Mouse (Mus musculus) cerebellum, adult 8-10 months (tissue): ENCODE measurements around the gene Slain1.

Source experiments
- DNase-seq: peaks from one replicate; pipeline ENCODE4 v3.0.0; 2022

Gene Slain1

GRCm38 (mm10) chr14:103649896-103650334 is at the start of gene Slain1:
Gene Slain1, plus strand, starts transcription at chr14:103650228.
- DNase-seq = peak; percentile 96

DNA sequence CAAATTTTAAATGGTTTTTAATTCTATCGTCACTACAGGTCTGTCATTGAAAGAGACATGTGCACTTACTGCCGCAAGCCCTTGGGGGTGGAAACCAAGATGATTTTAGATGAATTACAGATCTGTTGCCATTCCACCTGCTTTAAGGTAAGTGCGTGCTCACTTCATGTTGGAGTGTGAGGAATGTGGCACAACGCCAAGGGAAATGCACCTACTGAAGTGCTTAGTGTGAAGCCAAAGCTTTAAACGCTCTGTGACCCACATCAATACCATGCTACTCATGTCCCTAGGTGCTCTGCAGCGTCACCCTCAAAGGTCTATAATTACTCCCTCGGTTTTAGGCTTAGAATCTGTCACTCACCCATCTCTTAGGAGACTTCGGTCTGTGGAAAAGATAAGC is 42.0 kb upstream of the Slain1 start:
- DNase-seq = no peak

GRCm38 (mm10) chr14:103613573-103614271 is 36.3 kb upstream of the Slain1 start:
- no peak for DNase-seq

DNA sequence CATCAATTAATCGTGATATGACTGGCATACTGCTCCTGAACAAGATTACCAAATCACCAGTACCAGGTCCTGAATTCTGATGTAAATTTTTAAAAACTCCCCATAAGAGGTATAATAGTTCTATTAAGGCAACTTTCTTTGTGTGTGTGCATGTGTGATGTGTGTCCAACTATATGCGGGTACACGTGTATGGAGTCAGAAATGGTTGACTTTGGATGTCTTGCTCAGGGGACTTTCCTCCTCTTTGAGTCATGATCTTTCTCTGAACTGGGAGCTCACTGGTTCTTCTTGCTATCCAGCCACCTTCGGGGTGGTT is 35.8 kb upstream of the Slain1 start:
- no peak for DNase-seq

GRCm38 (mm10) chr14:103619756-103620155 is 30.3 kb upstream of the Slain1 start:
- DNase-seq = no peak

DNA sequence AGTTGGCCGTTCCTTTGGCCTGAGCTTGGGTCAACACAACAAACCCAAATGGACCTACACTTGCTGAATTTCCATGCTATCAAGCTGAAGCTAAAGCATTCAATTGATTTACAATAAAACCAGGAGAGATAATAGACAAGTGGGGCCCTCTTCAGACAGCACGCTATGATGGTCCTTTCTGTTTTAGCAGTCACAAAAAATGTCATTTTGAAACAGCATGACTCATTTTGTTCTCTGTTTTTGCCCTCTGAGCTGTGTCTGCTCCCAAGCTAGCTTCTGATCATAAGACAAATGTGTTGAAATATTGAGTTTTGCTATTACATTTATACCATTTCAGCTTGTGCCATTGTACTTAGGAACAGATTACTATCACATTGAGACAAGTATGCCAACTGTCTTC is 28.8 kb upstream of the Slain1 start:
- DNase-seq = no peak

DNA sequence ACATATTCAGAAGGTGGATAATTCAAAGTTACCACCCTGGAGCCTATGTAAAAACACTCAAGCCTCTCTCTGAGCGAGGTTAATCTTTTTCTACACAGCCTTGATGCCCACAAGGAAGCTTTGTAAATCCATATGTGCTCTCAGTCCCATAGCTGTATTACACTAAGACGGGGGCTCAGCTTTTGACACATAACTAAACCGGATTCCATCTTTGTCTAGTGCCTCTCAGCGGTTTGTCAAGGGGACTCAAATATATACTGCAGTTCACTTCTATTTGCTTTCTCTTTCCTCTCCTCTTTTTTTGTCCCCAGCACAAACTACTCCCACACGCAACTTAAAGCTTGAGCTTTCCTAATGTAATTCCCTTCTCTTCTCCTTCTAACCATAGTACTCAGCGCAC is 23.9 kb upstream of the Slain1 start:
- DNase-seq = no peak

- no peak for DNase-seq
These were observed 20.2 kb upstream of the Slain1 start for GRCm38 (mm10) chr14:103629639-103630364.

DNA sequence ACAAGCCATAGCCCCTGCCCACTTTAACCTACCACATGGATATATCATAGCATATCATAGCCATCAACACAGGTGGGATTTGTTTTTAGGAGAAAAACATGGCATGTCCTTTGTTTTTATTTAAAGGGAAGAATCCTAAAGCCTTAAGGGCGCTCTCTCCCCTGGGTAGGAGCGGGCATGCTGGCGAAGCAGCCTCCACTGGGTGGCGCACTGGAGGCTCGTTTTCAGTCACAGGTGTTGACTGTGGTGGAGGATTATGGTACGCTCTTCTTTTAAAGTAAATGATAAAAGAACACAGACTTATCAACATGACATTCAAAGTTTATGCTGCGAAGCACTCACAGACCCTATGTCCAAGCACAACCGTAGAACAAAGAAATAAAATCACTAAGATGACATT is 19.5 kb upstream of the Slain1 start:
- DNase-seq = no peak

DNA sequence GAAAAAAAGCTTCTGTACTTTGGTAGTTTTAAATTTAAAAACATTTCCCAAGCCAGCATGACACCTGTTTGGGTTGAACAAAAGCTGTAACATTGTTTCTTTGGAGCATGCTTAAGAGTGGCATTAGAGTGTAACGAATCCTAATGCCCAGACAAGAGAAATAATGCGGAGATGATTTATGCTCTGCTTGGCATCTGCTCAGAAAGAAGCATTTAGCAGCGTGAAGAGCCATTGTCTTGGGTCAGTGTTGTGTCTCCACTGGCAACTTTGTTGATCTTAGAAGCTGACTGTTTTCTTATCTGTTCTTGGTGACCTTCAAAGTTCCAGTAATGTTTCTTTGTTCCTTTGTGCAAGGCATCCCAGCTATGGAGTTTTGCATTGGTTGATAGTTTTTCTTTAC is 6.1 kb upstream of the Slain1 start:
- no peak for DNase-seq

DNA sequence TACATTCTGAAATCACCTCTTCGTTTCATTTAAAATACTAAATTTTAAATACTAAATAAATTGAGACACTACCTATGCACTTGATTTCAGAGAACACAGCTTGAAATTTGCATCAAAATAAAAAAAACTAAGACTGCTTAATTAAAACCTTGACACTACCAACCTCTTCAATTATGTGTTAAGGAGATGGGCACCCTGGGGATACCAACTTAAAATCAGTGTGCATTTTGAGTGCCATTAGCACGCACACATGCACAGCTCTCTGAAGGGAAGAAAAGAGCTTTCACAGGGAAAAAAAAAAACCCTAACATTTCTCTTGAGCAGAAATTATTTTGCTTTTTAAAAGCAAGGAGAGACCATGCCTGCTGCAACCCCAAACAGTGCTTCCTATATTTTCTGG is 2.0 kb upstream of the Slain1 start:
- DNase-seq = no peak

DNA sequence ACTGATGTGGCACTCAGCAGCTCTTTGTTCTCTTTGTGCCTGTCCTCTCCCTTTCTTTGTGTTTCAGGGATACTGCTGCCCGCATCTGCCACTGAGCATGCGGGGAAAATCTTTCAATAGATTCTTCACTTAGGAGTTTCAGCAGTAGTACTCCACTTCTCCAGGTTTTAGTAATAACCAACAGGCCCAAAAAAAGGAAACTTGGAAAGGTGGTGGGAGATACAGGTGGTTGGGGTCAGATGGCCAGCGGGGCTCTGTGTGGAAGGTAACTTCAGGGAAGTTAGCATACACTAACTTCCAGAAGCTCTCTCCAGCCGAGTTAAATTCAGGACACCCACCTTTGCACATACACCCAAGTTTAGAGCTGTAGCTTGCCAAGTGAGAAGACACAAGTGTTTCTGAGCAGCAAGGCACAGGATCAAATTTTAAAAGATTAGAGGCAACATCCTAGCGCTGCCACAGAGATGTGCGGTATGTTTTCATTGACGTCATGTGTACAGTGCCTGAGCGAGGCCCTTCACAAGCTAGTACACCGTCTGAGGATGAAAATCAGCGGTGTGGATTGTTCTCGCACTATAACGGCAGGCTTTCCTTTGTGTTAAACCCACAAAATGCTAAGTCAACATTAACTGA is 1.3 kb upstream of the Slain1 start:
- DNase-seq = peak; percentile 24

- no peak for DNase-seq
These were observed 726 bp upstream of the Slain1 start for GRCm38 (mm10) chr14:103649302-103649701.

GRCm38 (mm10) chr14:103650413-103651101 is 529 bp downstream of the Slain1 start:
- peak; percentile 78 for DNase-seq

- no peak for DNase-seq
These were observed 1.1 kb downstream of the Slain1 start for GRCm38 (mm10) chr14:103651106-103651505.

GRCm38 (mm10) chr14:103651562-103651961 is 1.5 kb downstream of the Slain1 start:
- no peak for DNase-seq

GRCm38 (mm10) chr14:103652524-103652923 is 2.5 kb downstream of the Slain1 start:
- DNase-seq = no peak

DNA sequence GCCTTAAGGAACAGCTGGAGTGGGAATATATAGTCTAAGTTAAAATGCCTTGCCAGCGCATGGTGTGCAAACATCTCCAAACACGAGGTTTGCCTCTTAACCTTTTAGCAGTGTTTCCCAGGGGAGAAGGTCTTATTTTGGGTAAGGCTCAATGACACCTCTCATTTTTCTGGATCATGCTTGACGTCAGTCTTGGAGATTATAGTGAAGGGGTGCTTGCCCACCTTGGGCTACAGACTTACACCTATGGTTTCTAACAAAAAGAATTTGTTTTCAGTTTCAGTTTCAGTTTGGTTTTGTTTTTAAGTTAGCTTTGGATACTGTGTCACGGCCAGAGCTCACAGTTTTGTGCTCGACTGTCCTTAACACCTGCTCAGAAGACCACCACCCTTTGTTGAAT is 3.8 kb downstream of the Slain1 start:
- no peak for DNase-seq

GRCm38 (mm10) chr14:103655448-103655847 is 5.4 kb downstream of the Slain1 start:
- DNase-seq = no peak

DNA sequence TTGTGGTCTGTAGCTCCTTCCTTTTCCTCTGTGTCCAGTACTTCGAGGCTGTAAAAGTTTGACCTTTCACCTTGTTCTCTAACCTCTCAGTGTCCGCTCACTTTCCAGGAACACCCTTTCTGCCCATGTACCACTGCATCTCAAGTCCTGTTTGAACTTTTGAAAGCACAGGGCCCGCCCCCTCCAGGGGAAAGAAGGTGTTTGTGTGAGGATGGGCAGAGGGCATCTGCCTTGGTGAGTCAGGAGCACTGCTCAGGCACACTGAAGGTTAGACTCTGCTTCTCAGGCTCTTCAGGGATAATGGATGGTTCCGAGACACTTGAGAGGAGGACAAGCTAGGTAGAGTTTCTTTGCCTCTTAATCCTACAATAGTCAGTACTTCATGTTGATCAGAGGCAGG is 7.8 kb downstream of the Slain1 start:
- DNase-seq = no peak

DNA sequence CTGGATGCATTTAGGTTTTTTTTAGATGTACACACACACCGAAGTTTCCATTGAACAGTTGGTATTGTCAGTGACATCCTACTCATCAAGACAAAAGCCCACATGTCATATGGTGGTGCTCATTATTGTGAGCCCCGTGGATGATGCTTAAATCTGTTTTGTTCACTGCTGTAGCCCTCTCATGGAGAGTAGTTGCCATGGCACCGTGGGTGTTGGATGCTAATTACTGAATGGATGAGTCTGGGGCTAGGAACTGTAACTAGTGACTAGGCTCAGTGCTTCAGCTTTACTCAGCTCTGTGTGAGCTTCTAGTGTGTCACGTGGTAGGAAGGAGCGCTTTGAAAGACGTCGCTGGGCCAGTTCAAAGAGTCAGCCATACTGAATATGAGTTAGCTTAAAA is 13.0 kb downstream of the Slain1 start:
- no peak for DNase-seq

DNA sequence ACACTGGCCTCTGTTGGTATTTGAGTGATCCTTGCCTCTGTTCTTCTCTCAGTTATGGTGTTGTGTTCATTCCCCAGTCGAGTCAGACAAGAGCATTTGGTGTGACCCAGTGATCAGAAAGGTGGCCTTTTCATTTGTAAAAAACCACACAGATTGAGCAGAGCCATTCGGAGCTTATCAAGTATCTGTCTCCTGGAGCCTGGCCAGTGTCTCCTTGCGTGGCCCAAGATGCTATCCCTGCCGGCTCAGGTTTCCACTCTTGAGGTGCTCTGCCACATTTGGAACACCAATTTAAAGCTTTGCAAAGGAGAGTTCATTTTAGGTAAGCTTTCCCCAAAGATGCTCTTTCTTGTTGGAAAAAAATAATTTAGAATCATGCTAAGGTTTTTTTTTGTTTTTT is 14.4 kb downstream of the Slain1 start:
- no peak for DNase-seq

- no peak for DNase-seq
These were observed 16.4 kb downstream of the Slain1 start for GRCm38 (mm10) chr14:103666347-103666954.
